Mouse (Mus musculus) lung, embryonic 16.5 days (tissue): ENCODE data around the gene Lhx3. TPM values are rescaled to one million over a fixed set of nuclear protein-coding genes. Genes with fewer than 3 reads are reported as not detected.

Experiments used
- ATAC-seq: fragments of 200-750 bp; cut with Nextera tagmentation; 2 replicates; pipeline ENCODE4 v1.8.0; 2017; ENCODE audit warnings: low read depth, mild to moderate bottlenecking, moderate library complexity
- H3K27ac ChIP-seq: fragments of 300-500 bp; sonication (generic); 2 replicates; pipeline ENCODE4 v1.5.1; 2014; ENCODE audit warnings: mild to moderate bottlenecking, control low read depth, low read length
- H3K27me3 ChIP-seq: fragments of 300-500 bp; sonication (generic); 2 replicates; pipeline ENCODE4 v1.6.1; 2014; ENCODE audit warnings: low read depth, low read length, mixed read lengths; ENCODE audit not compliant: control insufficient read depth, insufficient read depth
- H3K36me3 ChIP-seq: fragments of 300-500 bp; sonication (generic); 2 replicates; pipeline ENCODE4 v1.6.1; 2014; ENCODE audit warnings: low read length; ENCODE audit not compliant: control insufficient read depth, insufficient read depth
- H3K4me1 ChIP-seq: fragments of 300-500 bp; sonication (generic); replicated peaks from 2 replicates; pipeline ENCODE4 v1.6.1; 2014; ENCODE audit warnings: low read length, mixed read lengths; ENCODE audit not compliant: control insufficient read depth, insufficient read depth
- H3K4me2 ChIP-seq: fragments of 300-500 bp; sonication (generic); 2 replicates; pipeline ENCODE4 v1.6.1; 2014; ENCODE audit warnings: low read depth, low read length, control low read depth
- H3K4me3 ChIP-seq: fragments of 300-500 bp; sonication (generic); 2 replicates; pipeline ENCODE4 v1.5.1; 2014; ENCODE audit warnings: mild to moderate bottlenecking, low read length, control low read depth
- H3K9ac ChIP-seq: fragments of 300-500 bp; sonication (generic); 2 replicates; pipeline ENCODE4 v1.6.1; 2014; ENCODE audit warnings: low read length, control low read depth
- H3K9me3 ChIP-seq: fragments of 300-500 bp; sonication (generic); 2 replicates; pipeline ENCODE4 v1.6.1; 2016; ENCODE audit warnings: low read length; ENCODE audit not compliant: control insufficient read depth
- WGBS: fragments of 180-500 bp; shearing (Covaris S2); extraction: QIAGEN DNeasy Blood & Tissue Kit; methylation state at CpG from one replicate; pipeline ENCODE4 v1.1.7; 2014; 5-methylcytosine and 5-hydroxymethylcytosine counted together
- polyA plus RNA-seq: library from polyadenylated mRNA; unstranded; fragments of >200 nt; fragmentation: Nextera tagmentation; extraction: Ambion mirVana; gene quantifications from 2 replicates; pipeline ENCODE4 v1.2.1, GENCODE M21; 2015

Lhx3 gene
- polyA plus RNA-seq, 1 experiment from 2014 or later, result not detected

DNA sequence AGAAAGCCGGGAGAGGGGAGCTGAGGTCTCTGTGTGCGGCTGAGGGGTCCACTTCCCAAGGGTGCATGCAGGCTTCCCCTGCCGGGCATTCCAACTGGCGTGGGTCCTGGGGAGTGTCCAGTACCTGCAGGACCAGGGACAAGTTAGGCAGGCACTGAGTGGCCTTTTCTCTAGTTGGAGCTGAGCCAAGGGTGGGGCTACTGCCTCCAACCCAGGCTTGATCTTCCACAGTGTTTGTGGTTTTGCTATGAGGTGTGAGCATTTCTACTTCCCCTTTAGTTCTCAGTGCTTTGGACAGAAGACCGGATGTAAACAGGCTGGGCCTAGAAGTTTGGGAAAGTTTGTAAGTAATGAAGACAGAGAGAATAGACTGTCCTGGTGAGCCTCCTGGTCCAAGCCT, 19.6 kb downstream of the Lhx3 start:
- H3K36me3 ChIP-seq, result no peaks in the 10 kb centered on the region
- H3K4me3 ChIP-seq, result no peak overlapping the region
- H3K27me3 ChIP-seq, result peaks cover 15% of the 10 kb centered on the region
- no peak overlapping the region for H3K27ac ChIP-seq
- no peak for ATAC-seq
- H3K9ac ChIP-seq, result no peak overlapping the region
- 60% methylated on average over 5 of the region's 5 CpGs for WGBS
- no peak overlapping the region for H3K4me2 ChIP-seq
- no peaks in the 10 kb centered on the region for H3K9me3 ChIP-seq
- peaks cover 6% of the 10 kb centered on the region; the same call in 1 of the 2 replicates for H3K4me1 ChIP-seq

DNA sequence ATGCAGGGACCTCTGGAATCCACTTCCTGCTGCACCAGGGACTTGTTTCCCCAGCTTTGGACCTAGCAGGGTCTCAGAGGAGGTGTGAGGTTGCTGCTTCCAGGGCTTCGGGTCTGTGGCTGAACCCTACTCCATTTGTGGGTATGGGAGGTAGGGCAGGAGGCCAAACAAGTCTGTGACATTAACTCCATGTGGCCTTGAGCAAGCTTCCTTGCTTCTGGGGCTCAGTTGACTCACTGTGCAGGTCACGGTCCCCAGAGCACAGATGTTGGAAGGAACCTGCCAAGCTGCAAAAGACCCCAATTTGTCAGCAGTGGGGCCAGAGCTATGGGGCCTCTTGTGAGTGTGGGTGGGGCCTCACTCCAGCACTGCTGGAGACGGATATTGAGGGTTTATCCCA, 23.7 kb downstream of the Lhx3 start:
- Histone ChIP-seq H3K9ac (no peak overlapping the region), H3K36me3 (no peaks in the 10 kb centered on the region), H3K4me2 (no peak overlapping the region), H3K4me3 (no peak overlapping the region), H3K27me3 (no peaks in the 10 kb centered on the region), H3K27ac (no peak overlapping the region), H3K9me3 (no peaks in the 10 kb centered on the region), H3K4me1 (peaks cover 6% of the 10 kb centered on the region; the same call in 1 of the 2 replicates)
- no peak for ATAC-seq
- WGBS, result 30% methylated on average over 3 of the region's 3 CpGs

DNA sequence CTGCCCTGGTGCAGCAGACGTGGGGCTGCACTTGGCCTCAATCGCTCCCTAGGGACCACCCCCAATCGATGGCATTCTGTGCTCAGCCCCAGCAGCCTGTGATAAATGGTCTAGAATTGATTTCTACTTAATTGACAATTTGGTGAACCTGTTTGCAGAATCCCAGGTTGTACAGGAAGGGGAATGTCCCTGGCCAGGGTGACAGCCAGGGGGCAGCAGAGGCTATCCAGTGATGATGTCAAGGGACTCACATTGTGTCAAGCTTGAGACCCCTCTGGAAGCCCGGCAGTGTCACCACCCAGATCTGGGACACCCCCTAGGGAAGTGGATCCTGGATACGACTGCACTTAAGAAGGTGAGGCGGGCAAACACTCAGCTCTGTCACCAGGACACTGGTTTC, 25.4 kb downstream of the Lhx3 start:
- H3K27ac ChIP-seq, result no peak overlapping the region
- H3K9me3 ChIP-seq, result no peaks in the 10 kb centered on the region
- no peak overlapping the region for H3K4me3 ChIP-seq
- H3K4me2 ChIP-seq, result no peak overlapping the region
- no peaks in the 10 kb centered on the region for H3K36me3 ChIP-seq
- H3K4me1 ChIP-seq, result no peaks in the 10 kb centered on the region
- 16% methylated on average over 6 of the region's 6 CpGs for WGBS
- ATAC-seq, result no peak
- H3K9ac ChIP-seq, result no peak overlapping the region
- H3K27me3 ChIP-seq, result no peaks in the 10 kb centered on the region

DNA sequence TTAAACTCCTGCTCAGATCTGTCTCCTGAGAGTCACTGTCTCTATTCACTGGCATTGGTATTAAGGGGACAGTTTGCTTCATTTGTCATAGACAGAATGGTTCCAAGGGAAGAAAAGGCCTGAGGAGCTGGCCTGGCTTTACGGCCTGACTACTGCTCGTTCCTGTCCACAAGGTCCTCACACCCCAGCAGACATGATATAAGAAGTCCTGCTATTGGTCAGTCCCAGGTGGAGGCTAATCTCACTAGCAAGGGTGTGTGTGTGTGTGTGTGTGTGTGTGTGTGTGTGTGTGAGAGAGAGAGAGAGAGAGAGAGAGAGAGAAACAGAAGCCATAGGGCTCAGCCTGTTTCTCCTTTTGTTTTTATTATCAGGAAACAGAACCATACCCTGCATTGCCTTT, 30.9 kb downstream of the Lhx3 start:
- 42% methylated on average over 2 of the region's 2 CpGs for WGBS
- H3K27me3 ChIP-seq, result peaks cover 5% of the 10 kb centered on the region; the same call in 1 of the 2 replicates
- no peak overlapping the region for H3K4me2 ChIP-seq
- no peak overlapping the region for H3K27ac ChIP-seq
- no peak for ATAC-seq
- H3K4me1 ChIP-seq, result no peaks in the 10 kb centered on the region
- H3K9me3 ChIP-seq, result no peaks in the 10 kb centered on the region
- H3K9ac ChIP-seq, result no peak overlapping the region
- no peak overlapping the region for H3K4me3 ChIP-seq
- H3K36me3 ChIP-seq, result no peaks in the 10 kb centered on the region

DNA sequence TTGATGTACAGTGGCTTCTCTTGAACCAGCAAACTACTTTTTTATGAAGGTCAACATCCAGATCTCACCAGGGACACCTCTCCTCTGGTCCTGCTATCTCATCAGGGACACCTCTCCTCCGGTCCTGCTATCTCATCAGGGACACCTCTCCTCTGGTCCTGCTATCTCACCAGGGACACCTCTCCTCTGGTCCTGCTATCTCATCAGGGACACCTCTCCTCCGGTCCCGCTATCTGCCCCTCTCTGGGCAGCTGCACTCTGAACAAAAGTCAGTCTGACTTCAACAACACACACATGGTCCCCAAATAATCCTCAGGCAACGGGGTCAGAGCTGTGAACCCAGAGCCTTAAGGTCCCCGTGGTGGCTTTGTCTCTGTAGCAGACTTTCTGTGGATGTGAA, 31.4 kb downstream of the Lhx3 start:
- Histone ChIP-seq H3K4me2 (no peak overlapping the region), H3K9ac (no peak overlapping the region), H3K9me3 (no peaks in the 10 kb centered on the region), H3K4me3 (no peak overlapping the region), H3K27ac (no peak overlapping the region), H3K27me3 (peaks cover 5% of the 10 kb centered on the region; the same call in 1 of the 2 replicates), H3K4me1 (no peaks in the 10 kb centered on the region), H3K36me3 (no peaks in the 10 kb centered on the region)
- WGBS, result 25% methylated on average over 5 of the region's 5 CpGs
- no peak for ATAC-seq

DNA sequence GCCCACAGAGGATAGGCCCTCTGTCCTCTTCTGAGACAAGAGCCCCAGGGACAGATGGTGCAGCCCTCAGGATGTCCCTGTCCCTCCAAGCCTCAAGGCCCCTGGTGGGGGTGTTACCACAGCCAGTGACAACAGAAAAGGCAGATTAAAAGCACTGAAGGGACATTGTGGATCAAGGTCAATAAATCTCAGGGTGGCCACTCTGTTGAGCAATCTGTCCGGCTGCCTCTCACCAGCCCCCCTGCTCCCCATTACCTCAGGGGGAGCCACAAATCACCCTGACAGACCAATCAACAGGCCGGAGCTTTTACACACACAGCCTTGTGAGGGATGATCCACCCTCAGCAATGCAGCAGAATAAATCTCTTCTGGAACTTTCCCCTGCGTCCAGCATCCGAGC, 32.9 kb downstream of the Lhx3 start:
- no peaks in the 10 kb centered on the region for H3K9me3 ChIP-seq
- H3K9ac ChIP-seq, result no peak overlapping the region
- peaks cover 5% of the 10 kb centered on the region; the same call in 1 of the 2 replicates for H3K27me3 ChIP-seq
- WGBS, result 30% methylated on average over 4 of the region's 4 CpGs
- H3K4me1 ChIP-seq, result no peaks in the 10 kb centered on the region
- no peaks in the 10 kb centered on the region for H3K36me3 ChIP-seq
- no peak overlapping the region for H3K27ac ChIP-seq
- no peak overlapping the region for H3K4me3 ChIP-seq
- no peak; the same call in 1 of the 2 replicates for ATAC-seq
- no peak overlapping the region for H3K4me2 ChIP-seq

DNA sequence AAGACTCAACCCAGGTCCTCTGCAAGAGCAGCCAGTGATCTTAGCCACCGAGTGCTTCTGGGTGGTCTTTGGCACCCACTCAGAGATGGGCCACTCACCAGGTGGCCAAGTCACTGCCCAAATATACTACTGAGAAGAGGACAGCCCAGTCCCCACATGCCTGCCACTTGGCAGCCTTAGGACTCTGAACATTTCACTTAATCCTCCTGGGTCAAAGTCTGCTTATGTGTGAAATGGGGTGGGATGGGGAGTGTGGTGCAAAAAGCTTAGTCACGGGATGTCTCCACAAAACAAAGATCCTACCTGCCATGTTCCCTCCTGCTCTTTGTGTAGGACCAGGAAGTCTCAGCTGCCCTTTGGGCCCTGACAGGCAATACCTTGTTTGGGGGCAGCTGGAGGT, 35.9 kb downstream of the Lhx3 start:
- H3K9ac ChIP-seq, result no peak overlapping the region
- no peaks in the 10 kb centered on the region for H3K4me1 ChIP-seq
- peaks cover 5% of the 10 kb centered on the region; the same call in 1 of the 2 replicates for H3K27me3 ChIP-seq
- H3K4me3 ChIP-seq, result no peak overlapping the region
- ATAC-seq, result no peak
- H3K36me3 ChIP-seq, result no peaks in the 10 kb centered on the region
- 69% methylated on average over 2 of the region's 2 CpGs for WGBS
- H3K27ac ChIP-seq, result no peak overlapping the region
- no peaks in the 10 kb centered on the region for H3K9me3 ChIP-seq
- no peak overlapping the region for H3K4me2 ChIP-seq

DNA sequence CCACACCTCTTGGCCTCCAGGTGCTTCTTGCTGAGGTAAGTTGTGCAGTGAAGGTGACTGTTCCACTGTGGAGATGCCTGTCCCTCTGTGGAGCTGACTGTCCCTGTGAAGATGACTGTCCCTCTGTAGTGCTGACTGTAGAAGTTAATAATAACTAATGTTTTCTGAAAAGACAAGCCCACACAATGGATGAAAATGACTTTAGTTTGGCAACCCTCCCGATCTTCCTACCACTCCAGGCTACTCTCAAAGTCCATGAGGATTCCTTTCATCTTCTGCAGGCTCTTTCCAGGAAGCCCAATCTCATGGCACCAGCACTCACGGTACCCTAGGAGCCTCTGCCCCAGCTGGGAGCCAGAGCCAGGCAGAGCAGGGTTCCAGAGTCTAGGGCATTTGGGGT, 37.7 kb downstream of the Lhx3 start:
- Histone ChIP-seq H3K4me2 (no peak overlapping the region), H3K4me1 (no peaks in the 10 kb centered on the region), H3K4me3 (no peak overlapping the region), H3K9ac (no peak overlapping the region), H3K27me3 (no peaks in the 10 kb centered on the region), H3K27ac (no peak overlapping the region), H3K9me3 (no peaks in the 10 kb centered on the region), H3K36me3 (no peaks in the 10 kb centered on the region)
- 36% methylated on average over 2 of the region's 2 CpGs for WGBS
- ATAC-seq, result no peak

DNA sequence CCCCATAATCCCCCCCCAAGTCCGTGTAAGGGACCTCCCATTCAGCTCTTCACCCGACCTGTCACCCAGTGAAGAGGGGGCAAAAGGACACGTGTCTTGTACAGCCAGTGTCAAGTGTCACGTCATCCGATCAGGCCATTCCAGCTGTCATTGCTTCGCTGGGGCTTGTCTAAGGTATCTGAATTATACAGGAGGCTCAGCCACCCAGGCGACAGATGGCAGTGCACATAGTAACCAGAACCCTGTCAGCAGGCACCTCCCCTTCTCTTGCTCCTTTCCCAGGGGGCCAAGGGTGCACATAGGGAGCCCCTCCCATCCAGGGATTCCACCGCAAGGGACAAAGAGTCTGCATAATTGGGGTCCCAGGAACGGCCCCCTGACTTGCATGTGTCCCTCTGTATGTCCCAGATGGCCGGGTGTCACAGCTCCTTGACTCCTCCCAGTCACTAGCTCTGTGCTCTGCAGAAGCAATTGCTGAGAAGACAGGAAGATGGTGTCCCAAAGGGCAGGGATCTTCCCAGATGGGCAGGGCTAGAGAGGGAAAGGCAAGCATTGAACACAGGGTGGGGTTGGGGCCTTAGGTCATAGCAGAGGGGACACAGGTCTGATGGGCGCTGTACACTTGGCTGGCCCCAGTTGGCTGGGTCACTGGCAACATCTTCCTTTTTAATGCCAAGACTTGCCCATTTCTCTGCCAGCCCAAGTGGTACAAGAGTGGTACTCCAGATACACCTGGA, 39.1 kb downstream of the Lhx3 start:
- H3K4me1 ChIP-seq, result no peaks in the 10 kb centered on the region
- H3K9me3 ChIP-seq, result no peaks in the 10 kb centered on the region
- WGBS, result 21% methylated on average over 11 of the region's 11 CpGs
- H3K27me3 ChIP-seq, result no peaks in the 10 kb centered on the region
- H3K4me3 ChIP-seq, result no peak overlapping the region
- H3K4me2 ChIP-seq, result no peak overlapping the region
- no peak overlapping the region for H3K27ac ChIP-seq
- H3K9ac ChIP-seq, result no peak overlapping the region
- ATAC-seq, result no peak
- no peaks in the 10 kb centered on the region for H3K36me3 ChIP-seq
